Mouse (Mus musculus): ENCODE data around the gene Tspan12.
"Not testable (repeated sequence)": the region's sequence is repeated elsewhere in the genome, so short reads cannot be mapped to it uniquely, and the experiment has no call there.

The Tspan12 gene

DNA sequence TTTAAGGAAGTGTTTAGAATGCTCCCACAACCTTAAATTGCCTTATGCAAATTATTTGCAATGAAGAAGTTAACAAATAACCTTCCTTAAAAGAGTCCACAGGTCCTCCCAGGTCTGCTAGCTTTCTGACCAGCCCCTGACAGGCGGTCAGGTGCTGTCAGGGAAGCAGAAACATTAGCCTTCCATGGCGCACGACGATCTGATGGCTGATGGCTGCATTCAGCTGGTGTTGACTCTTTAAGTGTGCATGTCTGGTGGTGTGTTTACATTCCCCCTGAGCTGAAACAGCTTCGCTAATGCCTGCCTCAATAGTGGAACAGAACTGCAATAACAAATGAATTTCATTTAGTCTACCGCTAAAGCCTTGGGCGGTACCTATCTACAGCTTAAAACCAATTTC lies 22.4 kb downstream of the Tspan12 start:
- no peak for ATAC-seq (ENCODE audit: insufficient number of reproducible peaks, low FRiP score, low TSS enrichment)

DNA sequence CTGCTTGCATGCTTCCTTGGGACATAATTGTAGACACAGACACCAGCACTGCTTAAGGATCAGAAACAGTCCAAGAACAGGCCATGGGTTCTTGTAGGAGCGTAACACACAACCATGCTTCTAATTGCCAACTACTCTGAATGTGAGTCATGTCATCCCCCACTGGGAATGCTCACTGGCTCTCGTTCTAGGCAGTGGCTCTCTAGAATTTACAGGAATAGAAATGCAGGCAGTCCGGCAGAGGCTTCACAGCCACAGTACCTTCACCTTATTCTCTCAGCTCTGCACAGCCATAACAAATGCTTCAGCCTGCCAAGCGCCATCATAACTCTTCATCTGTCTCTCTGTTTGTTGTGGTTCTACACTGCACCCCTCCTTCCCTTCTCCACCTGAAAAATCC lies 23.9 kb downstream of the Tspan12 start:
- ATAC-seq (ENCODE audit: insufficient number of reproducible peaks, low FRiP score, low TSS enrichment), result no peak

DNA sequence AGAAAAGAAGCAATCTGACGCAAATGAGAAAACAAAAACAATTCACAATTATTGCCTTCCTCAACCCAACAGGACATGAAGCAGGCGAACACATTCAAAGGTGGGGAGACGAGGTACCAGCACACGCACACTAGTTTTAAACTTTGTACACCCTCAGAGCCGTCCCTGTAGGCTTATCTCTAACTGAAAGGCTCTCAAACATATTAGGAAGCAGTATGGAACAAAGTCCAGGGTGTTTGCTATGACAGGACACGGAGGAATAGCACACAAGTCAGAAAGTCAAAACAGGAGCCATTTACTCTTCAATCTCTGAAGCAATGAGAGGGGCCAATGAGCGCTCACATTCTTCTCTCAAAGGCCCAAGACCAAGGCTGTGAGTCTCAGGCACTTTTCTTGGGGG lies 24.3 kb downstream of the Tspan12 start:
- ATAC-seq (ENCODE audit: insufficient number of reproducible peaks, low FRiP score, low TSS enrichment), result no peak

DNA sequence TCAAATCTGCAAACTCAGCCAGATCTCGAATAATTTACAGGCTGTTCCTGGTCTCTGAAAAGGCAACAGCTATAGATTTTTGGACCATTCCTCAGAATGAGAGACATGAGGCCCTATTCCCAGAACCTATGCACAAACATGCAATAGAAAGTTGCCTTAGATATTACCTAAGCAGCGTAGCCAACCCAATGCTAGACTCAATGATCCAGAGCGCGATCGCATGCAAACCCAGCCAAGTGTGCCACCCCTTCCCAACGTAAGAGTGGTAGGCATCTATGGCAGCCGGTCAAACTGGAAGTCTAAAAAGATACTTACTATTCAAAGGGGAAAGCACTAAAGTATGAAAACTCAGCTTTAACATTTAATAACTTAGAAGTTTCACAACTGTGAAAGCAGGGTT lies 28.6 kb downstream of the Tspan12 start:
- no peak for ATAC-seq (ENCODE audit: insufficient number of reproducible peaks, low FRiP score, low TSS enrichment)

DNA sequence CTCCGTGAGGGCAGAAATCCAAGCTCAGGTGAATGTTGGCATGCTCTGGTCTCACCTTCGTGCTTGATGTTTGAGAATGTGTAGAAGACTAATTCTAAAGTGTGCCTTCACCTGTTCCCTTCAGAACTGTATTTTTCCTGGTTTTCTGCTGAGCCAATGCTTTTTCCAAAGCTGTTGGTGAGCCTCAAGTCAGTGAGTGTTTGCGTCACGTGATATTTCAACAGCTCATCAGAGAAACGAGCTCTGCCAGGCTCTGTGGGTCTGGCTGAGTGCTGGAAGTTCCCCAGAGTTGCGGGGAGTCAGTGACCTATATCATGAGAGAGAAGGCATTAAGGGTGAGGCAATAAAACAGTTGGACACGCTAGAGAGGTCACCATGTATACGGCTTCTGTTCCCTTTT lies 29.0 kb downstream of the Tspan12 start:
- no peak for ATAC-seq (ENCODE audit: insufficient number of reproducible peaks, low FRiP score, low TSS enrichment)

DNA sequence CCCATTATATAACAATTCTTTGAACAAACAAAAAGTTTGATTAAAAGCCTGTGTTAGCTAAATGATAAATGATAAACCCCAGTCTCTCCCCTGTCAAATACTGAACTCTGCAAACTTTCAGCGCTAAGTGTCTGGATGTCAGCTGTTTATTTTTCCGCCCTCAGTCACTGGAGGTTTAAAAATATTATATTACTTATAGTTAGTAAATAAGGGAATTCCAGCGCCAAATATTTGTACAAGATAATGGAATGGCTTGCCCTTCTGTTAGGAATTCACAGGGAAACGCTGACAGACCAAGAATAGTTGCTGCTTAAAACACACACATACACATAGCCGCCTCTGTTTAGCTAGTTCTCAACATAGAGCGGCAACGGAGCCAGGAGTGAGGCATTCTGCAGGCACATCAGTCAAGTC lies 29.6 kb downstream of the Tspan12 start:
- ATAC-seq (ENCODE audit: insufficient number of reproducible peaks, low FRiP score, low TSS enrichment), result no peak

DNA sequence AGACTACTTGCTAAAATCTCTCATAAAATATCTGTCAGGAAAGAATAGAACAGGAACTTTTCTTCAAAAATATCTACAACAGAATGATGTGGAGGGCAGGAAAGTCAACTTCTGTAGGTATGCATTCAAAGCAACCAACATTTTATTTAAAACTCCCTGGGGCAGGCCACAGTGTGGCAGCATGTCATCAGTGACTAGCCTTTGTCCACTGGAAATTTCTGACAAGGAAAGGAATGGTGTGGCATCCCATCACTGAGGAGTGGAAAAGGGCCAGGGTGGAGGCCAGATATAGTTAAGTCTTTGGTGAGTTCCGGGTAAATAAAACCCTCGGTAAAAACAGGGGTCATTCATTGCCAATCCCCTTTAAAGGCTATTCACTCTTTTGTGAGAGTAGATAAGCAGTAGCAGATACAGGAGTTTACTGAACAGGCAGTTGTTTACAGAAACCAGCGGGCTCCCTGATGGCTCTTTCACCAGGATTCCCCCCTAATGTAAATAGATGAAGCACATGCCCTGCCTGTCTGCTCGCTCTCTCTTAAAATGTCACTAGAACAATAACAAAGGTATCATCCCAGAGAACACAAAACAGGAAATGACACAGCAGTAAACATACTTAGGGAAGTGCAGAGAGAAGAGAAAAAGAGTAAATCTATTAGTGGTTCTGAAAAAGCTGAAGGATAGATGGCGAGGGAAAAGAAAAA lies 34.1 kb downstream of the Tspan12 start:
- ATAC-seq (ENCODE audit: insufficient number of reproducible peaks, low FRiP score, low TSS enrichment), result no peak

DNA sequence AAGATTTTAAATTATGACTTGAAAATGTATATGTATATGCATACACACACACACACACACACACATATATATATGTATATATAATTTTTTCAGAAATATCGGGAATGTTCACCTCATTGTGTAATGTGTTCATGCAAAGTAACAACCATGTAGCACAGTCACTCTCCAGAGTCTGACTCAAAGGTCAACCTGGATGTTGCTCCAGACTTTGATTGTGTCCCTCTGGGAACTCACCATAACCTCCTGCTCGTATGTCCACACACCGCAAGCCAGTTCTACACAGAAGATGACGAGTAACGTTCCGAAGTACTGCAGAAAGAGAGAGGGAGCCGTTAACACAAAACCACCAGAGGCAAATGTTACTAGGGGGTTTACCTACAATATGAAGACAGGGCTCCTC lies 46.3 kb downstream of the Tspan12 start:
- ATAC-seq (ENCODE audit: insufficient number of reproducible peaks, low FRiP score, low TSS enrichment), result no peak

DNA sequence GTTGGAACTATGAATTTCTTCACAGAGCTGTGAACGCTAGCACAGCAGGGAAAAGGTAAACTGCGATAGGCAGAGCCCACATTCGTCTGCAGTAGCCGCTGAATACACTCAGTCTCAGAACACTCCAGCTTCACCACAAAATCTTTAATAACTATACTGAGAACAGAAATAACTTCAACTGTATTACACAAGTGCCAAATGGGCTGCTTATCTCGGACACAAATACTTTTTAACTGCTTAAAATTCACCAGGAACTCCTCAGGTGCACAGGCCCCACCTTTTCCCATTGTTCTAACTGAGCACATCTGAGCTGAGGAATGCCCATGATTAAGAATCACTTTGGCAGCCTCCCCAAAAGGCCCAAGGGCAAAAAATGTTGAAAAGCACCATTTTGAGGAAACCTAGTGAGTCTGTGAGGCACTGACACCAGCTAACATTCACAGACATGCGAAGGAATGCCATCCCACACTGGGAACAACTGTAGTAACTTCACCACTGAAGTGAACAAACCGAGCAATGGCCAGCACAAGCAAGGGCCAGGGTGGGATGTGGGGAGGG lies 47.2 kb downstream of the Tspan12 start:
- ATAC-seq (ENCODE audit: insufficient number of reproducible peaks, low FRiP score, low TSS enrichment), result no peak

DNA sequence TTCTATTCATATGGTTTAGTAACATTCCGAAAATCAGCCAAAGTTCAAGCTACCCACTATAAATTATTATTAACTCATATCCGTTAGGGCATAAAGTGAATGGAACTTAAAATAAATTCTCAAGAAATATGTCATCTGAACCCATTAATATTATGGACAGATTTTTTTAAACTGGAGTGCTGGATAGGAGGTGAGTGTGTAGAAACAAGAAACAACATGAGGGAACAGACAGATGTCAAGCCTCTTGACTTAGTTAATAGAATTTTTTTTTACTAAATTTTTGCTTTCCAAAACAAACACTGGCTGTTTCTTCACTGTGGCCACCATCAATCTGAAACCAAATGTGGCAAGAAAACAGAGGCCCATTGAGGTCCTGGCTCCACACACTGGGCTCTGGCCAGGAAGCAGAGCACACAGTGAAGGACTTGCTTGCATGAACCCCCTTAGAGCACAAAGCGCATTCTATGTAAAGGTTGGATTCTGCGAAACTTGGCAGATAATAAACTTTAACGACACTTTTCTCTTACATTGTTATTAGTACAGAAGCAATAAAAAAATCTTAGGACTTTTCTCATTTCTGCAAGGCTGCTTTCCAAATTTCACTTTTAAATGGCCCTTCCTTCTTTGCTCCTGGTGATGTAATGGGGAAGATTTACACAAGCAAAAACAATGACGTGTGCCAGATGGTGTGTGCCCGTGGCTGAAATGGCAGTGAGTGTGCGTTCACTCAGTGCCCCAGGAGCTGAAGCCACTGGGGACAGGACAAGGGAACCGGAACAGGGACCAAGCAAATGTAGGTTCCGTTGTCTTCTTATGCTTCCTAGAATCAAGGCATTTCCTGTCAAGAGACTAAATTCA lies 48.6 kb downstream of the Tspan12 start:
- ATAC-seq (ENCODE audit: insufficient number of reproducible peaks, low FRiP score, low TSS enrichment), result no peak

DNA sequence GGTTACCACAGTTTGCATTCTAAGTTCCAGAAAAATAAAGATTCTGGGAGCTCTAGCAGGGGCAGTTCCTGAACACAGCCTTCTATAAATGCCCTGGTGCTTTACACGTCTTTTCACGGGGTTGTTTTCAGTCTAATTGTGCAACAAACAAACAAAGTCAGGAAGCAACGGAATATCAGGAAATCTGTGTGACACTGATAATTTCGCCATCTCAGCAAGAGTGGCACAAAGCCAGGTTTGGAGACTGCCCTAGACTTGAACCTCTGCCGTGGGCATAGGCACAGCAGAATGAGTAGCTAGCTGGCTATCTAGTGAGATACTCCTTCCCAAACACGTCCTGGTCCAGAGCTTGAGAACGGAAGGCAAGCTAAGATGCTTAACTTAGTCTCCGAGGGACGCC lies 53.7 kb downstream of the Tspan12 start:
- no peak for ATAC-seq (ENCODE audit: insufficient number of reproducible peaks, low FRiP score, low TSS enrichment)

DNA sequence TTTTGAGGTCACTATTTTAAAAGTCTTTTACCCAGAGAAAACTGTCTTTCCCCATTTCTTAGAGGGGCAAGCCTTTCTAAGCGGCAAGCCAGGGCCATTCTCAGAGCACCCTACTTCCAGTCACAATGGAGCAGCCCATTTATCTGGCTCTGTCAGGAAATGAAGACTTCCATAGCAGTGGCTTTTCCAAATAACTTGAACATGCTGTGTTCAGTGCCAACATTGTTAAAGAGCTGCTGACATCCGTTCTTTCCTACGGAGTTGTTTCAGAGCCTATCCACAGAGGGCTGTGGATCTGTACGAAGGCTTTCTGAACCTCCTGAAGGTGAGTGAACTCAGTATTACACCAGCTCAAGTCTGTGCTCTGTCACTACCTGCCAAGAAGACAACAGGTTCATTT lies 55.2 kb downstream of the Tspan12 start:
- ATAC-seq (ENCODE audit: insufficient number of reproducible peaks, low FRiP score, low TSS enrichment), result no peak

DNA sequence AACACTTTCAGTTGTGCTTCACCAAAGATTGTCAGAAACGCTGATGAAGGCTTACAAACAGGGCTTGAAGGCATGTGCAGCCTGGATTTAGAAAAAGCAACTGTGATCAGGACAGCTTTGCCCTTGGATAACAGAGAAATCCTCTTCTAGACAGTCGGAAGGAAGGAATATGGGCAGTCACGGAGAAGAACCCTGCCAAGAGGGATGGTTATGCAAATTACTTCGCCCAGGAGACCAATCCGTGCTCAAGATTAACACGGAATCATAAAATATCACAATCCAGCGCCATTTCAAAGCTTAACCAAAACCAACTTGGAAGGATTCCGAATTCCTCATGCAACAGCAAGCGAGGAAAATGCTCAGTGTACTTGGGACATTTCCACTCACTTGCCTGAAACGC lies 55.9 kb downstream of the Tspan12 start:
- no peak for ATAC-seq (ENCODE audit: insufficient number of reproducible peaks, low FRiP score, low TSS enrichment)

DNA sequence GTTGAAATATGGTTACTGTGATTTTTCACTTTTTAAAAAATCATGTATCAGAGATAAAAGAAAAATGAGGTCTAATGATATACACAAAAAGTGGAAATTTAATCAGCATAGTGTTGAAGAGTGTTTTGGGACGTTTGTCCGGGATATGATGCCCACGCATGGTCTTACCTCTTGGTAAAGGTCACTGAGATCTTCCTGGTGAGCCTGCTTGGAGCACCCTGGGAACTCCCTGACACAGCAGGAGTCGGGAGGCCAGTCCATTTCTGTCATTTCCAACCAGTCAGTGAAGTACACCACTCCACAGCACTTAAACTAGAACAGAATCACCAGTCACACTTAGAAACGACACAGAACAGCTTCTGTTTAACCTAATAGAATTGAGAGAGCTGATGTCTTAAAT lies 56.9 kb downstream of the Tspan12 start:
- ATAC-seq (ENCODE audit: insufficient number of reproducible peaks, low FRiP score, low TSS enrichment), result no peak

DNA sequence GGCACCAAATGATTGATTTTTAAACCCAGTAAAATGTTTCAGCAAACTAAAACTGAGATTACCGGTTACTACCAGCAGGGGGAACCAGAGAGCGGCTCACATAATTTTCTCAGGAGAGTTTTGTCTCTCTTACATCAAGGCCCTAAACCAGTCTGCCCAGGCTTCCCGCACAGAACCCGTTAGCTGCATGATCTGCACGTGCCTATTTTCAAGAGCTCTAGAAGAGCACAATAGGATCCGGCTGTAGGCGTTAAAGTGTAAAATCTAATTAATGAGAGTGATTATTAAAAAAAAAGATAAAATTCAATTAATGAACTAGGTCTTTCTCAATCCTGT lies 57.3 kb downstream of the Tspan12 start:
- ATAC-seq (ENCODE audit: insufficient number of reproducible peaks, low FRiP score, low TSS enrichment), result peak; percentile 56; the same call in 1 of the 2 replicates

DNA sequence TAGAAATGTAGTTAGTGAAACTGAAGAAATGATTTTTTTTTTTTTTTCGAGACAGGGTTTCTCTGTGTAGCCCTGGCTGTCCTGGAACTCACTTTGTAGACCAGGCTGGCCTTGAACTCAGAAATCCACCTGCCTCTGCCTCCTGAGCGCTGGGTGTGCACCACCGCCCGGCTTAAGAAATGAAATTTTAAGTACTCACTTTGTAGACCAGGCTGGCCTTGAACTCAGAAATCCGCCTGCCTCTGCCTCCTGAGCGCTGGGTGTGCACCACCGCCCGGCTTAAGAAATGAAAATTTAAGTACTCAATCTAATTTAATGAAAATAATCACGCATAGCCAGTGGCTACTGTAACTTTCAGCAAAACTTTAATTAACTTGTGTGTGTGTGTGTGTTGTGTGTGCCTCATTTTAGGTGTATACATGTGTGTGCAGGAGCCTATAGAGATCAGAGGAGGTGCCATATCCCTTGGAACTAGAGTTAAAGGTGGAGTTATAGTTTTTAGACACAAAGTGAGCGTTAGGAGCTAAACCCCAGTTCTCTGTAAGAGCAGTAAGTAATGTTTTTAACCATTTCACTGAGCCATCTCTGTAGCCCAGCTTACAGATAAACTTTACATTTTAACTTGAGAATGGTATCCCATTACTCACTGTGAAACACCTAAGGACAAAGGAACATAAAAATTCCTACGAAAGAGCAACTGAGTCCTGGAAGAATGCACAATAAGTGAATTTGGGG lies 57.8 kb downstream of the Tspan12 start:
- no peak for ATAC-seq (ENCODE audit: insufficient number of reproducible peaks, low FRiP score, low TSS enrichment)

DNA sequence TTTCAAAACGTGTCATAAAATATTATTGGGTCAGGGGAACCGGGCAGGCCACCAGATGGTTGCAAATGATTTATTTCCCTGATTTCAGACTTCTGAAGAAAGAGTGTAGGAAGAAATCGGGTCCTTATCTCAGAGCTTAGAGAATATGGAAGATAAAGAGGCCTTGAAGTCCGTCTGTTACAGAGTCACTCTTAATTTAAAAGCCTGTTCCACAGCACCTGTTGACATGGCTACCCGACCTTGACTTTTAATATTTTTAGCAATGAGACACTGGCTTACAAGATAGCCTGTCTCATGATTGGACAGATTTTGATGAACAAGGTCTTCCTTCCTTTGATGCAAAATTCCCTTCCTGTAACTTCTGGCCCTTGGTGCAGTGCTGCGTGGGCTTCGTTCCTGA lies 61.0 kb downstream of the Tspan12 start:
- no peak for ATAC-seq (ENCODE audit: insufficient number of reproducible peaks, low FRiP score, low TSS enrichment)

DNA sequence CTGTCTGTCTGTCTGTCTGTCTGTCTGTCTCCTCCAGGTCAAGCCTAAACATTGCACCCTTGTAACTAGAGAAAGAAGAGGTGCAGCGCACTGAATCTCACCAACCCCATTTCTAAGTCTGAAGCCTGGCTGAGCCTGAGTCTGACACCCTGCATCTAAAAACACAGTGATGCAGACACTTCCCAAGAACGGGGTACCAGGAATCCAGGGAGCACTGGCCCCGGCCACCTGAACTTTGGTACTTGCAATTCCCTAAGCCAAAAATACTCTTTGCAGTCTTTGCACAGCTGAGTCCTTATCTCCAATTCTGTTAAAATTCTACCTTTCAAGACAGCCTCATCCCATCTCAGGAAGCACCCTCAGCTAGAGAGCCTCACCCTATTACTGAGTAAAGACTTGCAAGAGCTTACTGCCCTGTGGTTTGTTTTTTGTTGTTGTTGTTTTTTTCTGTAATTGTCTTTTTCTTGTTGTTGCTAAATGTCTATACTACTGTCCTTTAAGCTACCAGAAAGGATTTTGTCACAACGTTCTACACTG lies 61.7 kb downstream of the Tspan12 start:
- ATAC-seq (ENCODE audit: insufficient number of reproducible peaks, low FRiP score, low TSS enrichment), result no peak

DNA sequence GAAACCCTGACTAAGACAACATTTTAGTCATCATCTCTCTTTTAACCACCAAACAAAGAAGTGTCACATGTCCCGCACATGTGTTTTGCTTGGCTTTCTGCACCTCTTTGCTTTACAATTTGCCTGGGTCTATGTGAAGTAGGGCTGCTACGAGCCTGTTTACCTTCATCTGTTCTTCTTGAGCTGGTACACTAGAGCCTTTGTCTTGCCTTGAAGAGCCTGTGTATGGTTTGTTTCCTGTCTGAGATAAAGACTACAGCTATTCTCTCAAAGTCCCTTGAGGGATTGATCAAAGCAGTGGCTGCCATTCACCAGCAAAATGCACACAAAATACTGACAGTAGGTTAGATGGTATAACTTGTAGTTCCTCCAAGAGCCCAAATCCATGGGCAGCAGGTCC lies 62.3 kb downstream of the Tspan12 start:
- no peak for ATAC-seq (ENCODE audit: insufficient number of reproducible peaks, low FRiP score, low TSS enrichment)

DNA sequence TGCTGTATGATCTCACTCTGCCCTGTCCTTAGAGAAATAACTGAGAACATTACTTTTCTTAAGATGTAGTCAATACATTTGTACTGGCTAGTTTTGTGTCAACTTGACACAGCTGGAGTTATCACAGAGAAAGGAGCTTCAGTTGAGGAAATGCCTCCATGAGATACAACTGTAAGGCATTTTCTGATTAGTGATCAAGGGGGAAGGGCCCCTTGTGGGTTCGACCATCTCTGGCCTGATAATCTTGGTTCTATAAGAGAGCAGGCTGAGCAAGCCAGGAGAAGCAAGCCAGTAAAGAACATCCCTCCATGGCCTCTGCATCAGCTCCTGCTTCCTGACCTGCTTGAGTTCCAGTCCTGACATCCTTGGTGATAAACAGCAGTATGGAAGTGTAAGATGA lies 62.7 kb downstream of the Tspan12 start:
- ATAC-seq (ENCODE audit: insufficient number of reproducible peaks, low FRiP score, low TSS enrichment), result not testable (repeated sequence)

DNA sequence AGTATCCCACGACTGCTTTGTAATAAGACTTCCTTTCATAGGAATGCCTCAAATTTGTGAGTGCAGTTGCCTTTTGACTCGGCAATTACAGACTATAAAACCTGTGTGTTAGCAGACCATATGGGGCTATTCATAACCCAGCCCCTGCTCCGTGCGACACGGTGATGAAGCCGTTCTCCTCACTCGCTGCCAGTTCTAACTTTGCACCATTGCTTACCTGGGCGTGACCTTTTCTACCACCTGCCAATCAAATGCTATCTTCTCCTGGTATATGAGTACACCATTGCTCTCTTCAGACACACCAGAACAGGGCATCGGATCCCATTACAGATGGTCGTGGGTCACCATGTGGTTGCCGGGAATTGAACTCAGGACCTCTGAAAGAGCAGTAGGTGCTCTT lies 64.6 kb downstream of the Tspan12 start:
- ATAC-seq (ENCODE audit: insufficient number of reproducible peaks, low FRiP score, low TSS enrichment), result no peak

All from cerebellum, adult (tissue).